Mouse (Mus musculus) kidney, embryonic 16.5 days (tissue): ENCODE measurements around the gene Atp2b2. TPM values are rescaled to one million over a fixed set of nuclear protein-coding genes. Genes with fewer than 3 reads are reported as not detected.

Experiments used
- ATAC-seq: fragments of 200-750 bp; cut with Nextera tagmentation; 2 replicates; pipeline ENCODE4 v1.8.0; 2017; ENCODE audit warnings: moderate TSS enrichment; ENCODE audit not compliant: low FRiP score, low TSS enrichment
- H3K27ac ChIP-seq: fragments of 300-500 bp; sonication (generic); 2 replicates; pipeline ENCODE4 v1.5.1; 2014; ENCODE audit warnings: low read length
- H3K27me3 ChIP-seq: fragments of 300-500 bp; sonication (generic); 2 replicates; pipeline ENCODE4 v1.6.1; 2014; ENCODE audit warnings: low read length, control low read depth, mixed read lengths; ENCODE audit not compliant: insufficient read depth
- H3K36me3 ChIP-seq: fragments of 300-500 bp; sonication (generic); 2 replicates; pipeline ENCODE4 v1.6.1; 2014; ENCODE audit warnings: low read length, control low read depth, mixed read lengths; ENCODE audit not compliant: insufficient read depth
- H3K4me1 ChIP-seq: fragments of 300-500 bp; sonication (generic); 2 replicates; pipeline ENCODE4 v1.6.1; 2014; ENCODE audit warnings: low read length, control low read depth, mixed read lengths; ENCODE audit not compliant: insufficient read depth
- H3K4me2 ChIP-seq: fragments of 300-500 bp; sonication (generic); replicated peaks from 2 replicates; pipeline ENCODE4 v1.6.1; 2014; ENCODE audit warnings: low read depth, low read length
- H3K4me3 ChIP-seq: fragments of 300-500 bp; sonication (generic); 2 replicates; pipeline ENCODE4 v1.5.1; 2014; ENCODE audit warnings: mild to moderate bottlenecking, low read length
- H3K9ac ChIP-seq: fragments of 300-500 bp; sonication (generic); replicated peaks from 2 replicates; pipeline ENCODE4 v1.6.1; 2014; ENCODE audit warnings: low read length
- H3K9me3 ChIP-seq: fragments of 300-500 bp; sonication (generic); 2 replicates; pipeline ENCODE4 v1.6.1; 2016; ENCODE audit warnings: low read length, control low read depth
- WGBS: fragments of 180-500 bp; shearing (Covaris S2); extraction: QIAGEN DNeasy Blood & Tissue Kit; methylation state at CpG from one replicate; pipeline ENCODE4 v1.1.7; 2014; 5-methylcytosine and 5-hydroxymethylcytosine counted together
- polyA plus RNA-seq: library from polyadenylated mRNA; unstranded; fragments of >200 nt; fragmentation: Nextera tagmentation; extraction: Ambion mirVana; gene quantifications from 2 replicates; pipeline ENCODE4 v1.2.1, GENCODE M21; 2015

Gene Atp2b2
- polyA plus RNA-seq, 1 experiment from 2014 or later: 0.09 TPM

- H3K9me3 ChIP-seq: no peaks in the 10 kb centered on the region
- no peak overlapping the region for H3K9ac ChIP-seq
- no peak for ATAC-seq
- H3K4me1 ChIP-seq: no peaks in the 10 kb centered on the region
- H3K4me3 ChIP-seq: no peak overlapping the region
- no peaks in the 10 kb centered on the region for H3K36me3 ChIP-seq
- no peak overlapping the region for H3K4me2 ChIP-seq
- 80% methylated on average over 9 of the region's 9 CpGs for WGBS
- no peak overlapping the region for H3K27ac ChIP-seq
- peaks cover 5% of the 10 kb centered on the region; the same call in 1 of the 2 replicates for H3K27me3 ChIP-seq
These were observed 20.3 kb downstream of the Atp2b2 start for GRCm38 (mm10) chr6:114022104-114022503.

GRCm38 (mm10) chr6:114013801-114014200 lies 28.6 kb downstream of the Atp2b2 start:
- peaks cover 14% of the 10 kb centered on the region for H3K4me1 ChIP-seq
- no peak overlapping the region for H3K27ac ChIP-seq
- no peaks in the 10 kb centered on the region for H3K9me3 ChIP-seq
- H3K4me2 ChIP-seq: no peak overlapping the region
- no peak overlapping the region for H3K4me3 ChIP-seq
- no peak overlapping the region for H3K9ac ChIP-seq
- H3K27me3 ChIP-seq: peaks cover 8% of the 10 kb centered on the region
- WGBS: 58% methylated on average over 5 of the region's 5 CpGs
- H3K36me3 ChIP-seq: no peaks in the 10 kb centered on the region
- no peak for ATAC-seq

GRCm38 (mm10) chr6:114012834-114013233 lies 29.6 kb downstream of the Atp2b2 start:
- H3K27me3 ChIP-seq: peaks cover 7% of the 10 kb centered on the region
- peak; percentile 93 for ATAC-seq
- WGBS: 2% methylated on average over 9 of the region's 9 CpGs
- no peaks in the 10 kb centered on the region for H3K36me3 ChIP-seq
- peak overlapping the region; percentile 13 for H3K4me2 ChIP-seq
- no peak overlapping the region for H3K4me3 ChIP-seq
- peaks cover 14% of the 10 kb centered on the region for H3K4me1 ChIP-seq
- H3K9ac ChIP-seq: no peak overlapping the region; the same call in 1 of the 2 replicates
- no peaks in the 10 kb centered on the region for H3K9me3 ChIP-seq
- H3K27ac ChIP-seq: peak overlapping the region; percentile 69

DNA sequence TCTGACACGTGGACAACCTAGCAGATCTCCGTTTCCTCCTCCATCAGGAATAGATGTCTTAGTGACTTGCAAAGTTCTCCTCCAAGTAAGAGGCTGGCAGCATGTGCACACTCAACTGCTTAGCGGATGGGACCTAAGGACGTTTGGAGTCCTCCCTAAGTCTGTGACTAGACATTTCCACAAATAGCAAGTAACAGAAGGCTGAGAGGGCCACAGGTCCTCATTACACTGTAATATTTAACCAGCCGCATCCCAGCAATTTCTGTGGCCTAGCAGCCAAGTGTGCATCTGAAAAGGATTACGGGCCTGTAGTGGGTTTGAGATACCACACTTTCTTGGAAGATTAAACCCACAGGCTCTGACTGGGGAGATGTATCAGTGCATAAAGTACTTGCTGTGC lies 30.4 kb downstream of the Atp2b2 start:
- H3K4me3 ChIP-seq: no peak overlapping the region
- H3K9ac ChIP-seq: no peak overlapping the region
- H3K27me3 ChIP-seq: peaks cover 3% of the 10 kb centered on the region
- WGBS: 62% methylated on average over 6 of the region's 6 CpGs
- no peaks in the 10 kb centered on the region for H3K36me3 ChIP-seq
- no peak for ATAC-seq
- no peak overlapping the region for H3K4me2 ChIP-seq
- H3K4me1 ChIP-seq: peaks cover 14% of the 10 kb centered on the region
- peak overlapping the region; percentile 69; the same call in 1 of the 2 replicates for H3K27ac ChIP-seq
- H3K9me3 ChIP-seq: no peaks in the 10 kb centered on the region

GRCm38 (mm10) chr6:114003796-114004195 lies 38.6 kb downstream of the Atp2b2 start:
- Histone ChIP-seq H3K4me3 (no peak overlapping the region), H3K27ac (no peak overlapping the region), H3K27me3 (no peaks in the 10 kb centered on the region), H3K4me2 (no peak overlapping the region), H3K36me3 (no peaks in the 10 kb centered on the region), H3K9me3 (no peaks in the 10 kb centered on the region), H3K9ac (no peak overlapping the region), H3K4me1 (no peaks in the 10 kb centered on the region)
- 51% methylated on average over 3 of the region's 3 CpGs for WGBS
- ATAC-seq: no peak

DNA sequence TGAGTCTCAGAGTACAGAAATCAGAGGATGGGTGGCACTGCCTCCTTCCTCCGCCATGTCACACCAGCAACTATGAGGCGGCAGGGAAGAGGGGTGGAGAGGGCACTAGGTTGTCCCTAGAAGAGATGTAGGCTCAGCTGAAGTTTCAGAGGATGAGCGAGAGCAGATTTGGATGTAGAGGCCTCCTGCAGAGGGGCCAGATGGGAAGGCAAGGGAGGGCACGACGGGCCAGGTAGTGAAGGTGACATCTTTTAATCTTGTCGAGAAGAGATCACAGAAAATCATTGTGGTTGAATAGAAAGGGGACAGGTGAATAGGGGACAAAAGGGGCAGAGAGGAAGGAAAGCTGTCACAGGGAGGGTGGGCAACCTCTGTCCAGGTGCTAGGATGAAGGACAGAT lies 41.5 kb downstream of the Atp2b2 start:
- Histone ChIP-seq H3K9me3 (no peaks in the 10 kb centered on the region), H3K4me2 (no peak overlapping the region), H3K36me3 (no peaks in the 10 kb centered on the region), H3K9ac (no peak overlapping the region), H3K27me3 (no peaks in the 10 kb centered on the region), H3K4me1 (no peaks in the 10 kb centered on the region), H3K4me3 (no peak overlapping the region), H3K27ac (no peak overlapping the region)
- 82% methylated on average over 6 of the region's 6 CpGs for WGBS
- ATAC-seq: no peak

DNA sequence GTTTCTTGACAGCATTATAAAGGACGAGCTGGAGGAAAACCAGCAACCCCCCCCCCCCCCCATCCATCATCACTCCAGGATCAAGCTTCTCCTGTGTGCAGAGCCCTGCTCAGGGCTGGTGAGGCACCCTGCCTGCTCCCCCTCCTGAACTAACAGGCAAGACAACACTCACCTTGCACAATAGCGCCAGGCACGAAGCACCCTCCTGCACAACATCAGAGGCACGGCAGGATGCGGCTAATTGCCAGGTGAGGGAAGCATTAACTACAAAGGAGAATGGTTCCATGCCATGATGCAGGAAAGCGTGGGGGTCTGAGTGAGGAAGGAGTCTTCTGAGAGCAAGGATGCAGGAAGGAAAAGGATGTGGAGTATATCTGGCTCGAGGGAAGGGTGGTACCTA lies 42.1 kb downstream of the Atp2b2 start:
- ATAC-seq: no peak
- 40% methylated on average over 7 of the region's 7 CpGs for WGBS
- H3K9ac ChIP-seq: no peak overlapping the region
- H3K27me3 ChIP-seq: no peaks in the 10 kb centered on the region
- no peaks in the 10 kb centered on the region for H3K9me3 ChIP-seq
- H3K4me2 ChIP-seq: no peak overlapping the region
- H3K36me3 ChIP-seq: no peaks in the 10 kb centered on the region
- no peak overlapping the region for H3K4me3 ChIP-seq
- no peak overlapping the region for H3K27ac ChIP-seq
- H3K4me1 ChIP-seq: no peaks in the 10 kb centered on the region

- H3K4me1 ChIP-seq: no peaks in the 10 kb centered on the region
- H3K36me3 ChIP-seq: no peaks in the 10 kb centered on the region
- no peak for ATAC-seq
- no peaks in the 10 kb centered on the region for H3K27me3 ChIP-seq
- H3K4me3 ChIP-seq: no peak overlapping the region
- 94% methylated on average over 2 of the region's 2 CpGs for WGBS
- H3K9ac ChIP-seq: no peak overlapping the region
- H3K9me3 ChIP-seq: no peaks in the 10 kb centered on the region
- no peak overlapping the region for H3K27ac ChIP-seq
- no peak overlapping the region for H3K4me2 ChIP-seq
These were observed 44.0 kb downstream of the Atp2b2 start for GRCm38 (mm10) chr6:113998413-113998812.

- Histone ChIP-seq H3K36me3 (no peaks in the 10 kb centered on the region), H3K4me1 (no peaks in the 10 kb centered on the region), H3K27me3 (no peaks in the 10 kb centered on the region), H3K9ac (no peak overlapping the region), H3K4me3 (no peak overlapping the region), H3K4me2 (no peak overlapping the region), H3K9me3 (no peaks in the 10 kb centered on the region), H3K27ac (no peak overlapping the region)
- 83% methylated on average over 5 of the region's 5 CpGs for WGBS
- no peak for ATAC-seq
These were observed 48.2 kb downstream of the Atp2b2 start for GRCm38 (mm10) chr6:113994176-113994575.

- Histone ChIP-seq H3K4me3 (no peak overlapping the region), H3K4me2 (no peak overlapping the region), H3K27me3 (no peaks in the 10 kb centered on the region), H3K9ac (no peak overlapping the region), H3K36me3 (no peaks in the 10 kb centered on the region), H3K9me3 (no peaks in the 10 kb centered on the region), H3K4me1 (no peaks in the 10 kb centered on the region), H3K27ac (no peak overlapping the region)
- 72% methylated on average over 2 of the region's 2 CpGs for WGBS
- no peak for ATAC-seq
These were observed 50.3 kb downstream of the Atp2b2 start for GRCm38 (mm10) chr6:113992101-113992500.
